Mouse (Mus musculus) heart, embryonic 13.5 days (tissue): Measurements from ENCODE around the gene Pou2af1. TPM values are rescaled to one million over a fixed set of nuclear protein-coding genes. Genes with fewer than 3 reads are reported as not detected.

Experiments used
- ATAC-seq: fragments of 200-750 bp; cut with Nextera tagmentation; 2 replicates; pipeline ENCODE4 v1.8.0; 2017; ENCODE audit warnings: moderate TSS enrichment; ENCODE audit not compliant: insufficient number of reproducible peaks, low FRiP score, low TSS enrichment; ENCODE audit errors: extremely low read depth
- H3K27ac ChIP-seq: fragments of 300-500 bp; sonication (generic); replicated peaks from 2 replicates; pipeline ENCODE4 v1.5.1; 2015; ENCODE audit warnings: moderate library complexity, mild to moderate bottlenecking, inconsistent platforms
- H3K27me3 ChIP-seq: fragments of 300-500 bp; sonication (generic); replicated peaks from 2 replicates; pipeline ENCODE4 v1.6.1; 2015; ENCODE audit warnings: mild to moderate bottlenecking, inconsistent platforms
- H3K36me3 ChIP-seq: fragments of 300-500 bp; sonication (generic); 2 replicates; pipeline ENCODE4 v1.6.1; 2015; ENCODE audit warnings: mild to moderate bottlenecking, inconsistent platforms
- H3K4me1 ChIP-seq: fragments of 300-500 bp; sonication (generic); 2 replicates; pipeline ENCODE4 v1.6.1; 2015; ENCODE audit warnings: inconsistent platforms
- H3K4me2 ChIP-seq: fragments of 300-500 bp; sonication (generic); 2 replicates; pipeline ENCODE4 v1.6.1; 2015; ENCODE audit warnings: inconsistent platforms, mild to moderate bottlenecking, moderate library complexity
- H3K4me3 ChIP-seq: fragments of 300-500 bp; sonication (generic); 2 replicates; pipeline ENCODE4 v1.5.1; 2015; ENCODE audit warnings: moderate library complexity, mild to moderate bottlenecking, inconsistent platforms
- H3K9ac ChIP-seq: fragments of 300-500 bp; sonication (generic); 2 replicates; pipeline ENCODE4 v1.6.1; 2015; ENCODE audit warnings: inconsistent platforms, mild to moderate bottlenecking, moderate library complexity
- H3K9me3 ChIP-seq: fragments of 300-500 bp; sonication (generic); 2 replicates; pipeline ENCODE4 v1.6.1; 2016; ENCODE audit warnings: inconsistent platforms
- WGBS: fragments of 180-500 bp; shearing (Covaris S2); methylation state at CpG from one replicate; pipeline ENCODE4 v1.1.7; 2015; ENCODE audit warnings: mixed read lengths; 5-methylcytosine and 5-hydroxymethylcytosine counted together
- polyA plus RNA-seq: library from polyadenylated mRNA; unstranded; fragments of >200 nt; fragmentation: Nextera tagmentation; extraction: Ambion mirVana; gene quantifications from 2 replicates; pipeline ENCODE4 v1.2.1, GENCODE M21; 2015

Pou2af1 gene
- polyA plus RNA-seq, 1 experiment from 2014 or later: not detected

- 0 out of 2 replicates have a peak, but pooled peaks have one; percentile 6 for ATAC-seq
Measured at GRCm38 (mm10) chr9:51277834-51278498, 64.5 kb downstream of the Pou2af1 start.

GRCm38 (mm10) chr9:51278500-51279381 is 65.2 kb downstream of the Pou2af1 start, which contains the start of gene Colca2:
Gene Colca2 (minus strand): TSS chr9:51278569.
- Histone ChIP-seq H3K4me1 (peaks cover 19% of the 10 kb centered on the region), H3K4me3 (peak within 1 kb of the TSS; percentile 71), H3K27me3 (peaks cover 9% of the 10 kb centered on the region), H3K27ac (peak within 1 kb of the TSS; percentile 73), H3K4me2 (peak within 1 kb of the TSS; percentile 85), H3K36me3 (no peaks in the 10 kb centered on the region), H3K9me3 (no peaks in the 10 kb centered on the region), H3K9ac (peak within 1 kb of the TSS; percentile 87)
- WGBS: under 1% methylated on average over 53 of the region's 53 CpGs
- ATAC-seq: peak; percentile 84

More at GRCm38 (mm10) chr9:51277834-51278498, 64.5 kb downstream of the Pou2af1 start:
- peak overlapping the region; percentile 73 for H3K27ac ChIP-seq
- H3K9me3 ChIP-seq: no peaks in the 10 kb centered on the region
- H3K36me3 ChIP-seq: no peaks in the 10 kb centered on the region
- H3K4me3 ChIP-seq: peak overlapping the region; percentile 71
- H3K27me3 ChIP-seq: peaks cover 9% of the 10 kb centered on the region
- peak overlapping the region; percentile 85 for H3K4me2 ChIP-seq
- 15% methylated on average over 13 of the region's 13 CpGs for WGBS
- peaks cover 19% of the 10 kb centered on the region for H3K4me1 ChIP-seq
- H3K9ac ChIP-seq: peak overlapping the region; percentile 87

- Histone ChIP-seq H3K27ac (no peak overlapping the region), H3K4me1 (no peaks in the 10 kb centered on the region), H3K27me3 (no peaks in the 10 kb centered on the region; the same call in 1 of the 2 replicates), H3K9me3 (no peaks in the 10 kb centered on the region), H3K4me3 (no peak overlapping the region), H3K4me2 (no peak overlapping the region), H3K36me3 (no peaks in the 10 kb centered on the region), H3K9ac (no peak overlapping the region)
- no peak for ATAC-seq
- WGBS: 36% methylated on average over 2 of the region's 2 CpGs
Measured at GRCm38 (mm10) chr9:51286079-51286478, 72.6 kb downstream of the Pou2af1 start.

Other genes with a start within 250 kb of the Pou2af1 start
- 12.6 and 13.4 TPM in 2 replicates for gene Sik2, start 204.6 kb upstream of the Pou2af1 start, polyA plus RNA-seq
- not detected in 2 replicates for gene Btg4, start 152.8 kb upstream of the Pou2af1 start, polyA plus RNA-seq
- 8.3 and 8.6 TPM in 2 replicates for gene Layn, start 136.6 kb upstream of the Pou2af1 start, polyA plus RNA-seq
- not detected in 2 replicates for gene 4833427G06Rik, start 111.6 kb upstream of the Pou2af1 start, polyA plus RNA-seq
- gene Gm32742, start 48.2 kb upstream of the Pou2af1 start, polyA plus RNA-seq: 0.01 TPM in 1 of 2 replicates, not detected in the other
- gene Colca2, start 64.9 kb downstream of the Pou2af1 start, polyA plus RNA-seq: 3.4 and 4.1 TPM in 2 replicates
- gene 1810046K07Rik, start 115.2 kb downstream of the Pou2af1 start, polyA plus RNA-seq: not detected in 2 replicates